Mouse (Mus musculus) 3T3-L1 (cell line): ENCODE results near the gene Gjb1.

Experiments
- DNase-seq: peaks from one replicate; pipeline ENCODE4 v3.0.0-alpha.2; 2015; ENCODE audit warnings: low read depth, low spot score

Gjb1 gene

GRCm38 (mm10) chrX:101396459-101396858 lies 20.3 kb downstream of the Gjb1 start:
- DNase-seq, result no peak

DNA sequence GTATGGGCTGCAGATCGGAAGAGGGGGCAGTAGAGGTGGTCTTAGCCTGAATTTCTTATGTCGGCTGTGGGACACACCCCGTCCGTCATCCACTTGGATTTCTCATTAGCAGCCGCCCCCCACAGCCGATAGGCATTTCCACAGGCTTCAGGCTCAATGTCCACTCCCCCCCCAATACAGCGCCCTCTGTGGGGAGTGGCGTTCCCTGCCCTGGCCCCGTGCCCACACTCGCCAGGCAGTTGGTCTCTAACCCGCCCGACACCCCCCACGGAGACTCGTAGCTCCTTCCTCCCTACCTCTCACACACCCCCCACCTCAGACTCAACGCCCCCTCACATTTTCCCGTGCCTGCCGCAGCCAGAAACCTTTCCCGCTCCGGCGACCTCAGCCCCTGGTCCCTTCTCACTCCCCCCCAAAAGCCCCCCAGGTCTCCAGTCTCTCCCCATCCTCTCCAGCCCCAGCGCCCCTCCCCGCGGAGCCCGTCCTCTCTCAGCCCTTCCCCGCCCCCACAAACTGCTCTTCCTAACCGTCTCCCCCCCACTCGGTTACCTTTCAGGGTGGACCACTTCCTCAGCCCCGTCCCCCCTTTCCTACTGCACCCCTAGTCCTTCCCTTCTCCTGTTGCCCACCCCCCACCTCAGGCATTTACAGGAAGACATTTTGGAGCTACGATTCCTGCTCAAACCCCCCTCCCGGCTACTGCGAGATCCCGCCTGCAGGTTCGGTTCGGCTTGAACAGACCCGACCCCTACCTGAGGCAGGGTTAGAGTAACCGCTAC lies 43.0 kb downstream of the Gjb1 start:
- peak; percentile 48 for DNase-seq

- peak; percentile 80 for DNase-seq
Observed at GRCm38 (mm10) chrX:101419725-101420699, 43.8 kb downstream of the Gjb1 start.

DNA sequence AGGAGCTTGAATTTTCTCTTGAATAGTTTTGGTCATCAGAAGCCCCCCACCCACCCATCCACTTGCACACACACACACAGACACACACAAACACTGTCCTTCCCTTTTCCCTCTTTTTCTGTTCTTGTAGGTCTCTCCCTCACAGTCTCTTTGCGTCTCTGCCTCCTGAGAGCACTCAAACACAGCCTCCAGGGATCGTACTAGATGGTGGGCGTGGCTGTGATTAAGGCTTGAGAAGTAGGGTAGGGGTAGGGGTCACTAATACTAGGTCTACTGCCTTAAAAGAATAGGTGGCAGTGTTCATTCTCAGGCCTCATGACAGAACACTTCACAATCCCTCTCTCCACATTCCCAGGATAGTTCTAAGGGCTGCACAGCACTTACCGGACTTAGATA lies 44.5 kb downstream of the Gjb1 start, which contains the start of gene Zmym3:
Gene Zmym3, minus strand, starts transcription at position 150 of the 396 bp plus-strand sequence.
- no peak for DNase-seq

DNA sequence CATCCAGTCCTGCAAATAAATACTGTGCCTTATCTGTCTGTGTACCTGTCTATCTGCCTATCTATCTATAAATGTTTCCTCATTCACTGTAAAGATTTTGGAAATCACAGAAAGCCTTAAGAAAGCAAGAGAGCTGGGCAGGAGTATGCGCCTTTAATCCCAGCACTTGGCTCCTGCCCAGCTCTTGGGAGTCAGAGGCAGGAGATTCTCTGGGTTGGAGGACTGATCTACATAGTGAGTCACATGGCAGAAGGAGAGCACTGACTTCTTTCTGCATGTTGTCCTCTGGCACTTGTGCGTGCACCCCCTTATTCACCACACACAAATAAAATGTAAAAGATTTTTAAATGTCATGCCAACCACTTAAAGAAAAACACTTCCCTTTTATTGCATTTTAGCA lies 47.3 kb downstream of the Gjb1 start:
- DNase-seq, result peak; percentile 47

DNA sequence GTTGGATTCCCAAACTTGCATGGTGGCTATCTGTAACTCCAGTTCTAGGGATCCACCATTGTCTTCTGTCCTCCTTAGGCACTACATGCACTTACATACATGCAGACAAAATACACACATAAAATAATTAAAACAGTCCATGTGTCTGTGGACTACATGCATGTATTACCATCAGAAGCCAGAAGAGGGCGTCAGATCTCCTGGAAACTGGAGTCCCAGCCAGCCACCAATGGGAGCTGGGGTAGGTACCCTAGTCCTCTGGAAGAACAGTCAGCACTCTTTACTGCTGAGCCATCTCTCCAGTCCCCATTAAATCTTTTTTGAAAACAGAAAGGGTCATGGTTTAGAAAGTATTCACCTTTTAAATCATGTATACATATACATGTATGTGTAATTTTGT lies 51.6 kb downstream of the Gjb1 start:
- peak; percentile 54 for DNase-seq

- DNase-seq, result no peak
Observed at GRCm38 (mm10) chrX:101428785-101429141, 52.6 kb downstream of the Gjb1 start.

GRCm38 (mm10) chrX:101429142-101429949 lies 53.2 kb downstream of the Gjb1 start, which contains the start of gene Nono:
TSS of gene Nono (plus strand) at chrX:101429318.
- peak; percentile 97 for DNase-seq

- DNase-seq, result peak; percentile 50
Observed at GRCm38 (mm10) chrX:101429976-101430375, 53.8 kb downstream of the Gjb1 start.
